Mouse (Mus musculus): Measurements from ENCODE around the gene Fut7.

The Fut7 gene

DNA sequence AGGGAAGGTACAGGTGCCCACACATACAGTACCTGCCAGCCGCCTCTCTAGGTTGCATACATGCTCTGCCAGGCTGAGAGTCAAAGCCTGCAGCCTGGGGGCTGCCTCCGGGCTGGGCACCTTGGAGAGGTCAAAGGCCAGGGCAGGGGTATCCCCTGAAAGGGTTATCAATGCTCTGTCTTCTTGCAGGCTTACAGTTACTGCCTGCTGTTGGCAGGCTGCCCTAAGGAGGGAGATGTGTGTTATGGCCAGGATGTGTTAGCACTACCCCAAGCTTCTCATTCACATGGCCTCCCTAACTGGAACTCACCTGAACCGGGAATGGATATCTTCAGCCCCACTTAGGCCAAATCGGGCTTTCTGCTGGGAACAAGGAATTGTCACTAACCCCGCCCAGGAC is 37.1 kb downstream of the Fut7 start:
- DNase-seq (ENCODE audit: low spot score in 2 of 2): peak in 1 of 2 experiments; percentile 6

DNA sequence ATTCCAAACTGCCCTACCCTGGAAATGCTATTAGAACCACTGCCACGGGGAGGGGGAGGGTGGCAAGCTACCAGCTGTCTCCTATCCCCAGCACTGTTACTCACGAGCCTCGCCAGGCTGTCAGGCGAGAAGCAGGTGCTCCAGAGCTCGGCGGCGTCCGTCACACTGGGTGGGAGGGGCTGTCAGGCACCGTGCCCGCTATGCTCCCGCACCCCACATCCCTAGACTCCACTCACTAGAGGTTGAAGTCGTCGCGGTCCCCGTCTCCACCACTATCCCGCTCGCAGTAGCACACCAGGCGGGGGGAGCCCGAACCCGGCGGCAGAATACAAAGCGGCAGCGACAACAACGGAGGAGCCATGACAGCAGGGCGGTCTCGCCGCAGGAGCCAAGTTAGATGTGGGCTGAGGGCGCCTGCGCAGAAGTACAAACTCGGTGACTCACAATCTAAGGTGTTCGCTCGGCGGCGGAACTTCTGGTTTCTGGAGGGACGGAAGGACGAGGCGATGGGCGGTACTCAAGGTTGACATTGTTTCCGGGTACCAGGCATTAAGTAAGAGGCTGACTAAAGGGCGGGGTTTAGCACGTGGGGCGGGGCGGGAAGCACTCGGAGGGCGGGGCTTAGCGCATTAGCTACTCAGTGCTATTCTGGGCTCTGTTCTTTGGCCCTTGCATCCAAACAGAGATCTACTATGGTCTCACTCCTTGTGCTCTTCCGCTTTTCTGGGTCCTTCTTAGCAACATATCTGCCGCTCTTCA is 37.7 kb downstream of the Fut7 start, which contains the start of gene Paxx:
Gene Paxx (minus strand): TSS at position 544 of the 759 bp plus-strand sequence.
- DNase-seq (ENCODE audit: low spot score in 2 of 2): peak; percentile 96 to 97

DNA sequence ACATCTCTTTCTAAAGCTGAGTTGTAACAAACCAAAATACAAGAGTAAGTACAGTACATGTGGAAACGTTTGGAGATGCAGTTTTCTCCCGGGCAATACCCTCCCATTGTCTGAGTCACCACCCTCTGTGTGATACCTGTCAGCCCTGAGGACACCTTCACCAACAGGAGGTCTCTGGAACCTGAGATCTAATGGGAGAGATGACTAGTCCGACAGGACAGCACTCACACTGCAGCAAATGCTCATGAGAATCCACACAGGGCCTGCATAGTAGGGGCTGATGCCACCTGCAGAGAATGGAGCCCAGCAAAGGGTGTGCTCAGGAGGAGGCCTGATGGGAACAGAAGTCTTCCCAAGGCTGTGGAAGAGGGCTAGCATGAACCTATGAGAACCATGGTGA is 38.3 kb downstream of the Fut7 start:
- DNase-seq (ENCODE audit: low spot score in 2 of 2): no peak

DNA sequence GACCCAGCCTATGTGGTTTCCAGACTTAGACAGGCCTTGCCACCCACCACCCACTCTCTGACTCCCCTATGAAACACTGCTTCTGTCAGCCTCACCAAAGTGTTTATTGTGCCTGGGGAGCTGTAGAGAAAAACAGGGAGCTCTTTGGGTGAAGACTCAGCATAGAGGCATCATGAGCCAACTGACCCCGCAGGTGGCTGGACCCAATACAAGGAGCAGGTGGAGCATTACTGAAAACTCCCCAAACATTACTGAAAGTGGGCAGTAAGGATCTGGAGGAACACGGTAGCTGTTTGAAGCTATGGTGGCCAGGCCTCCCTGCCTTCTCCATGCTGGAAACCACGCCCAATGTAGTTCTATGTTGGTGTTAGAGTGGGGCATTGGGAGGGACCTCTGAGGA is 40.6 kb downstream of the Fut7 start:
- DNase-seq (ENCODE audit: low spot score in 2 of 2): no peak

DNA sequence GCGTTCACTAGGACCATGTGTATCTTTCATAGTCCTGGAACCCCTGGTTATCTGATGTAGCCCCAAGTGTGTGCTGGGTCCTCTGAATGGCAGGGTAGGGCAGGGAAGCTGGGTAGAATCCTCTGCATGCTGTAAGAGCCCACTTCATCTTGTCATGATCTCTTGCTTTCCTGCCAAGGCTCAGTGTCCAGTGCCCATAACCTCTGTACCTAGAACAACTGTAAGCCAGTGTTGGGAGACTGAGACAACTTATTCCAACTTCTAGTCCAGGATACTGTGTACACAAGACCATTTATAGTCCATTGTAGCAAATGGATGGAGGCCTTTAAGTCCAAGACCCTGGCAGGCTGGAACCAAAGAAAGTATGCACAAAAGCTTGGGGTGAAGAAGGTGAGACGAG is 42.2 kb downstream of the Fut7 start:
- DNase-seq (ENCODE audit: low spot score in 2 of 2): no peak

DNA sequence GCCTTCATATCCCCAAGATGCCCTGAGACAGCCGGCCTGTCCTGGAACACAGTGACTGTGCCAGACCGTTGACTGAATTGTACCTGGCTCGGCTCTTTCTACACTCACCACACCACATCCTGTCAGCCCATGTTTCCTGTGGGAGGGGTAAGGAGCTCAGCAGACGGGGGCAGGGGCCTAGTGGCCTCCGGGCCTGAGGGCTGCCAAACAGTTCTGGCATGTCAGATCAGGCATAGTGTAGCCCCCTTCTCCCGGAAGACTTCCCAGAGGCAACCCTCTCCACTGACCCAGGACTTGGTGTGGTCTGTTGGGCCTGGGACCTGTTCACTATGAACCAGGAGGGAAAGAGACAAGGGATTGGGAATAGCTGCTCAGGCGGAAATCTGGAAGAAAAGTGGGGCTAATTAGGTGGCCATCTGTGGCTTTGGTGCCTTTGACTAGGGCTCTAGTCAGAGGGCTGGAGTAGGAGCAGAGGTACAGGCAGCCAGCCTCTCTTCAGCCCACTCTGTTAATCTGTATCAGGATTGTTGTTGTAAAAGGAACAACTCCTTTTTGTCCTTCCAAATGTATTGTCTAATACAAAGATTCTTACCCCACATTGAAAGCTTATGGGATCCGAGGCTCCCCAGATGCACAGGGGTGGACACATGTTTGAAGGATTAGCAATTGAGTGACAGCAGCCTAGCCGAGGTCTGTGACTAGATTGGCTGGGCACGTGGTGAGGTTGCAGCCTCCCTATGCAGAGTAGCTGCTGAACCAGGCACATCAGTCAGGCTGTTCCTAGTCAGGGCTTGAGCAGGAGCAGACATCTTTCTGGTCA is 43.0 kb downstream of the Fut7 start:
- peak; percentile 78 to 80 for DNase-seq (ENCODE audit: low spot score in 2 of 2)

DNA sequence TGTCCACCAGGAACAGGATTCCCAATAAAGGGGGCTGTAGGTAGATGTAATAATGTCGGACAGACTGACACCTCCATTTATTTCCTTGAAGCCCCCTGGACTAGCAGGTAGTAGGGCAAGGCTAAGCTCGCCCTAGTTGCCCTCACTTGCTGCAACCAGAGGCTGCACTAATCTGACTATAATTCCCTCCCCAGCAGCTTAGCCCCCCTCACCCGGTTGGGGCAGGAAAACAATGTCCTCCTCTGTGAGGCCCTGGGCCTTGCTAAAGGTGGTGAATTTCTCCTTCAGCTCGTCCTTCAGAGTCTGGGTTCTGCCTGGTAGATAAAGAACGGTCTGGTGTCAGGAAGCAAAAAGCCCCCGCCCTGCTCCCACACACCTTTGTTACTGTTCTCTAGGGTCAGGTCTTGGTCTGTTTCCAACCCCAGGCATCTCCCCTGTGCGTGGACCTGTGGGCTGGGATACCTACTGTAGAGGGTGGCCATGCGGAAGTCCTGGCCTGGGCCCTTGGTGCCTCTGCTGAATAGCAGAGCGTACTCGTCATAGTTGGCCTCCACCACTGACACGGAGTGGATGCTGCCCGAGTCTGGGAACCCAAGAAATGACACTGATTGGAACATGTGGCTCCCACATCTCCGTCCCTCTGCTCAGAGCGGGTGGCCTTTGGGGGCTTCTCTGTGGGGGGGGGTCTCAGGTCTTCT is 44.7 kb downstream of the Fut7 start:
- DNase-seq (ENCODE audit: low spot score in 2 of 2): no peak

DNA sequence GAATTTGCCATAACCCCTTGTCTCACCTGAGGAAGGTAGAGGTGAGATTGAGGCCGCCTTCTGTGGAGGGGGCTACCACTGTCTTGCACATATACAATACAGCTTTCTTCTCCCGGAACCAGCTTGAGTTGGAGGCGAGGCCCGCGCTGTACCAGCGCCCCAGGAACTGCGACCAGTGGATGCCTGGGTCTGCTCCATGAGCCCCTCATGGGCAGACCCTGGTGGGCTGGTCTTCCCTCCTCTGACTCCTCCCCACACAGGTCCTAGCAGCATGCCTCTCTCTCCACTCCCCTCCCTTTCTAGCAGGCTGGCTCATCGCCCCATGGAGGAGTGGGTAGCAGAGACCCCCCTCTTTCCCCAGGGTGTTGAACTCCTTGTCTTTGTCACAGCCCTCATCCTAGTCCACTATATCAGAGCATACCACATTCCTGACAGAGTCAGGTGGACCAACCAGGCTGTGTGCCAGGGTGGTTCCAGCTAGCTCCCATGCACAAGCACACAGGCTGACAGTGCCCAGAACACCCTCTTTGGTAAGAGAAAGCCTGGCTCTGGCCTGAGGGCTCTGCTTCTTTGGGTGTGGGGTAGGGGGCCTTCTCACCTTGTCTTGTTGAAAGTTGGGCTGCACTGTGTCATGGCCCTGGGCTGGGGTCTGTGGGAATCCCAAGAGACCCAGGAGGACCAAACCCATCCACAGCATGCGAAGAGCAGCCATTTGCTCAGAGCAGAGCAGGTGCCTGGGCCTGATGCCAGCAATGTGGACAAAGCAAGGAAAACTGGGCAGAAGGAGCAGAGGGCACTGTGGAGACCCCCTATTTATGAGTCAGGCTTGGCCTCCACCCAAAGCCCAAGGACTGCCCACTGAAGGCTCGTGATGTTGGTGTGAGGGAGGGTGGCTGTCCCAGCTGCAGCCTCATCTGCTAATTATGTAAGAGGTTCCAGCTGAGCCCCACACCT is 46.2 kb downstream of the Fut7 start:
- no peak for DNase-seq (ENCODE audit: low spot score in 2 of 2)

DNA sequence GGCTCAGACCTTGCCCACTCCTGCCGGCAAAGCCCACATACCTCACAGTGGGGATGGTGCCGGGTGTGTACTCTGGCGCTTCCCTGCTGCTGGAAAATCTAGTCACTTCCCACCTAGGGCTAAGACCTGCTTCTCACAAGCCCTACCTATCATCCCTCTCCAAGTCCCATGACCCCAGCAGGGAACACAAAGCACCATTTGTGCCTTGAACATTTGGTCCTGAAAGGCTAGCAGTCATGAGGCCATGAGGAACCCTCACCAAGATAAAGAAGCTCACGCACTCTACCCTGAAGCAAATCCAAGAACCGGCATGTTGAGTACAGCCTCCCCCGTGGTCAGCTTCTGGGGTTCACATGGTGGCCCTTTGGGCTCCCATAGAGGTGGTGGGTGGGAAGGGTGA is 46.9 kb downstream of the Fut7 start, which contains the start of gene Ptgds:
Gene Ptgds (minus strand): TSS at position 78 of the 400 bp plus-strand sequence.
- no peak for DNase-seq (ENCODE audit: low spot score in 2 of 2)

DNA sequence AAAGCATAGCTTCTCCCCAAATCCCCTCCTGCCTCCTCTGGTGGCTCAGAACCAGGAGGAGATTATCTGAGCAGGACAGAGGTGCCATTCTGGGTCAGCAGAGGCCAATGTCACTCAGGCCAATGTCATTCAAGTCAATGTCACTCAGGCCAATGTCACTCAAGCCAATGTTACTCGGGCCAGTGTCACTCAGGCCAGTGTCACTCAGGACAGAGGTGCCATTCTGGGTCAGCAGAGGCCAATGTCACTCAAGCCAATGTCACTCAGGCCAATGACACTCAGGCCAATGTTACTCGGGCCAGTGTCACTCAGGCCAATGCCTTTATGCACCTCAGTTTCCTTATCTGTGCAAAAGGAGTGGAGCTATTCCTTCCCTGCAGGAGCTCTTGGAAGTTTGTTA is 49.5 kb downstream of the Fut7 start:
- DNase-seq (ENCODE audit: low spot score in 2 of 2): no peak
